8 mouse cellular contexts compared by ENCODE assay signal in the genomic region with DNA sequence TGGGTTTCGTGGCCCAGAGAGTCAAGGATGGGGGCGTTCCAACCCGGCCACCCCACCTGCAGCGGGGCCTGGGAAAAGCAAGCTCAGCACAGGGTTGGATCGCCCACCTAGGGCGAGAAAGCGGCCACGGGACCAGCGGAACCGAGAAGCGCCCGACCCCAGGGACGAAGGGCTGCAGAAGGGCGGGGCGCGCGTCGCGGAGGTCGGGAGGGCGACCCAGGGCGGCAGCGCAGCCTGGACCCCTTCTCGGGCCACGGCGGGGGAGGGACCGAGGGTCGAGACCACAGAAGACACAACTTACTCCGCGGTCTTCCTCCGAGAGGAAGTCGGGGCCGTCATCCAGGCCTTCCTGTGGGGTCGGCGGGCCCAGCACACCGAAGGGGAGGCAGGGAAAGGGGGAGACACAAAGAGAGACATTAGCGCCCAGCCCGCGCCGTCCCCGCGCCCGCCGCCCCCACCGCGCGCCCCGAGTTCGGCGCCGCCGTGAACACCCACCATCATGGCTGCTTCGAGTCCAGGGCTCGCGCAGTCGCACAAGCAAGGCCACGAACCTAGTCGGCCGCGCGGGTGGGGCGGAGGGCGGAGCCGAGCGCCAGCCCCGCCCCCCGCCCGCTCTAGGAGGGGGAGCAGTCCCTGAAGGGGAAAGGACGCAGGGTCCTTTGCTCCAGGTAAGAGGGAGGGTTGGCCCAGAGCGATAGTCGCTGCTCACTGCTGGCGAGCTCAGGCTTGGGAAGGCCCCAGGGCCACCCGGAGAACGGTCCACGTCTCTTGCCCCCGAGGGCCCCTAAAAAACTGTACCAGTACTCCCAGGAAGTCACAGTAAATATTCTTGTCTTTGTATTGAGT. TPM values are rescaled to one million over a fixed set of nuclear protein-coding genes. Genes with fewer than 3 reads are reported as not detected.
DNase-seq lines count a peak whose midpoint lies in the region; ATAC-seq lines count a peak whose summit lies in the region.

Gene Snx6, minus strand, starts transcription at position 551 of the 846 bp plus-strand sequence.

- peak; percentile 95 for ATAC-seq in inflammation-experienced regulatory T-cells, adult 6 months
- ATAC-seq in megakaryocyte-erythroid progenitor cell, adult 5-6 weeks (replicated peaks; ENCODE audit: low FRiP score, low TSS enrichment, poor library complexity, severe bottlenecking) = peak; percentile 96

- intact Hi-C loops in gastrocnemius, postnatal 14 days (cut with DNase I; ENCODE audit: low total_unique reads) = loop anchor here (10.0 kb wide), 1 partner anchor 101 kb away; the partner anchor contains the start of gene Eapp
- intact Hi-C loops in left cerebral cortex, postnatal 10 days (cut with DNase I) = no loop called here

- DNase-seq in adipocyte (ENCODE audit: low spot score) = peak; percentile 87
- peak; percentile 89 for DNase-seq in embryo, embryonic 10 days (ENCODE audit: low spot score)
- peak; percentile 89 for DNase-seq in gastrocnemius, postnatal 14 days
- peak; percentile 71 to 92 for DNase-seq in left cerebral cortex, postnatal 10 days (ENCODE audit: extremely low spot score in 1 of 2, low spot score in 2 of 2)
- peak; percentile 70 for DNase-seq in right cerebral cortex, postnatal 36 days (ENCODE audit: low spot score in 2 of 2)
- DNase-seq in yolk sac, embryonic 10.5 days (ENCODE audit: low spot score) = peak; percentile 91

RNA-seq across cellular contexts. Expression of gene Snx6, which starts in this region (rescaled TPM):
- 10 to 100 TPM; 20.9 to 23.5 TPM for total RNA-seq in gastrocnemius, postnatal 14 days (2021)
- polyA plus RNA-seq in inflammation-experienced regulatory T-cells, adult 6 months (2017; shearing (Covaris generic)) = 100 to 1,000 TPM; 152 to 187 (median 170) TPM
- 10 to 100 TPM; 49.7 to 50.9 TPM for total RNA-seq in left cerebral cortex, postnatal 10 days (2021)
- total RNA-seq in megakaryocyte-erythroid progenitor cell, adult 5-6 weeks (2014; fragmentation: Nextera tagmentation) = 30.9 and 34.0 TPM in 2 replicates
- 56.9 and 74.7 TPM in 2 replicates for total RNA-seq in megakaryocyte-erythroid progenitor cell, adult 5-6 weeks (2017)

Comparison
In these comparisons a context has a peak if more than half of its experiments do, and no peak if none do; other contexts are left out.
1. Peak in every context shown above with its lines: DNase-seq and ATAC-seq.